Mouse (Mus musculus) cerebellum, adult 2 months (tissue): Measurements from ENCODE around the gene Mpzl3.

Experiments
- CTCF ChIP-seq: fragments of 200-500 bp; IDR thresholded peaks from 2 replicates; pipeline ENCODE4 v1.5.1; 2011; ENCODE audit warnings: low read depth, mild to moderate bottlenecking, control low read depth, low read length, moderate library complexity, borderline replicate concordance; ENCODE audit not compliant: insufficient read depth
- POLR2A ChIP-seq: fragments of 200-500 bp; IDR thresholded peaks from 2 replicates; pipeline ENCODE4 v1.6.1; 2011; ENCODE audit warnings: low read length, control low read depth, borderline replicate concordance; ENCODE audit not compliant: insufficient read depth

- TF ChIP-seq POLR2A (no peak), CTCF (no peak)
Measured at GRCm38 (mm10) chr9:45092641-45093040, 37.7 kb downstream of the Mpzl3 start.
